Mouse (Mus musculus) embryonic fibroblast, embryonic 13.5 days (primary cell): ENCODE data around the gene Atg4a-ps.
"Not testable (repeated sequence)": the region's sequence is repeated elsewhere in the genome, so short reads cannot be mapped to it uniquely, and the experiment has no call there.

Experiments used
- CTCF ChIP-seq: IDR thresholded peaks from 2 replicates; pipeline ENCODE4 v1.5.1; 2011; ENCODE audit warnings: mild to moderate bottlenecking, control low read depth, low read length, moderate library complexity, borderline replicate concordance; ENCODE audit not compliant: insufficient read depth
- POLR2A ChIP-seq: IDR thresholded peaks from 2 replicates; pipeline ENCODE4 v1.6.1; 2011; ENCODE audit warnings: low read depth, mild to moderate bottlenecking, control low read depth, low read length, moderate library complexity

DNA sequence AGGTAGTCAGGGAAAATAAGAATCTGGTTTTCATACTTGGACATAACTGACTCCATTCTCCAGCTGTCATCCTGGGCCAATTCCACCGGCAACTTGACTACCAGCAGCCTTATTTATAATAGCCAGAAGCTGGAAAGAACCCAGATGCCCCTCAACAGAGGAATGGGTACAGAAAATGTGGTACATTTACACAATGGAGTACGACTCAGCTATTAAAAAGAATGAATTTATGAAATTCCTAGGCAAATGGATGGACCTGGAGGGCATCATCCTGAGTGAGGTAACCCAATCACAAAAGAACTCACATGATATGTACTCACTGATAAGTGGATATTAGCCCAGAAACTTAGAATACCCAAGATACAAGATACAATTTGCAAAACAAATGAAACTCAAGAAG, at the start of gene Atg4a-ps:
- TF ChIP-seq CTCF, POLR2A: not testable (repeated sequence)
